Mouse (Mus musculus) brain, adult 10 weeks (tissue): ENCODE data around the gene Gm10096. TPM values are rescaled to one million over a fixed set of nuclear protein-coding genes. Genes with fewer than 3 reads are reported as not detected.

Experiments
- polyA plus RNA-seq: library from polyadenylated mRNA; stranded (reverse); fragments of 350-450 nt; fragmentation: Illumina TruSeq; extraction: RNeasy Lipid Tissue Mini Kit (QIAGEN cat#74804); gene quantifications from one replicate; pipeline ENCODE4 v1.2.3, GENCODE M21; 2015; ENCODE audit warnings: low read depth, low replicate concordance

The Gm10096 gene
- polyA plus RNA-seq = not detected

GRCm38 (mm10) chrX:28954602-28955001, at the start of gene Gm10096:
Gene Gm10096 (minus strand): TSS chrX:28954702.

